25 mouse cellular contexts compared by ENCODE assay signal in genomic region chr12:111603871-111604270, GRCm38 (mm10). TPM values are rescaled to one million over a fixed set of nuclear protein-coding genes. Genes with fewer than 3 reads are reported as not detected.
DNase-seq lines count a peak whose midpoint lies in the region; ATAC-seq and TF ChIP-seq lines count a peak whose summit lies in the region.
"Had no signal": no experiment of that assay in that cellular context is flagged by ENCODE, and none has a peak within 500 bp of the region (broad histone marks: within the 10 kb centered on the region; RNA-seq: fewer than 3 reads in every experiment).

No protein-coding gene starts in this region.

- no peak overlapping the region for H3K4me3 ChIP-seq in kidney, adult 2 months (ENCODE audit: insufficient read depth, low read depth, low read length)
- no peak overlapping the region for H3K4me3 ChIP-seq in kidney, embryonic 14.5 days (ENCODE audit: low read length)
- H3K4me3 ChIP-seq in liver, embryonic 16.5 days (ENCODE audit: low read depth, low read length): no peak overlapping the region
- H3K4me3 ChIP-seq: embryonic facial prominence, embryonic 10.5 days; embryonic facial prominence, embryonic 13.5 days; erythroblast, embryonic 14.5 days; forebrain, embryonic 12.5 days; forebrain, embryonic 15.5 days; heart, adult 2 months; heart, embryonic 10.5 days; hindbrain, embryonic 12.5 days had no signal

- H3K4me1 ChIP-seq in kidney, adult 2 months (ENCODE audit: control insufficient read depth, insufficient read depth, low read length): peaks cover 5% of the 10 kb centered on the region; the same call in 1 of the 2 replicates
- H3K4me1 ChIP-seq in kidney, embryonic 14.5 days (ENCODE audit: control insufficient read depth, insufficient read depth, low read length): no peaks in the 10 kb centered on the region
- peaks cover 4% of the 10 kb centered on the region for H3K4me1 ChIP-seq in liver, embryonic 16.5 days (ENCODE audit: control insufficient read depth, low read depth, low read length)
- H3K4me1 ChIP-seq: embryonic facial prominence, embryonic 10.5 days; embryonic facial prominence, embryonic 13.5 days; heart, embryonic 10.5 days; hindbrain, embryonic 12.5 days had no signal

- peak; percentile 75 for DNase-seq in kidney, adult 2 months
- peak; percentile 36 for DNase-seq in kidney, postnatal 14 days
- DNase-seq in kidney, postnatal 4 days: no peak
- DNase-seq in liver: no peak
- DNase-seq in yolk sac, embryonic 10.5 days (ENCODE audit: low spot score): peak; percentile 11
- no peak for DNase-seq in B cell, adult 2 months
- DNase-seq: adrenal gland, adult 8-10 months; adrenal gland, postnatal 25 days; cerebellum, adult 11-12 months; cerebellum, adult 8-10 months; cerebellum, postnatal 10 days; cerebellum, postnatal 36 days; embryo, embryonic 11 days; gastrocnemius, postnatal 25 days; heart, adult 2 months had no signal

- TF ChIP-seq CTCF in kidney, adult 2 months (conservative IDR thresholded peaks at IDR 0.05; ENCODE audit: insufficient read depth, insufficient read length, low read depth, low read length): no peak

- H3K9me3 ChIP-seq in kidney, embryonic 14.5 days (ENCODE audit: control insufficient read depth, low read length): no peaks in the 10 kb centered on the region
- no peaks in the 10 kb centered on the region for H3K9me3 ChIP-seq in liver, embryonic 16.5 days (replicated peaks; ENCODE audit: control insufficient read depth, low read length)
- H3K9me3 ChIP-seq: embryonic facial prominence, embryonic 10.5 days; embryonic facial prominence, embryonic 13.5 days; forebrain, embryonic 12.5 days; forebrain, embryonic 15.5 days; heart, embryonic 10.5 days; hindbrain, embryonic 12.5 days had no signal

- no peak for TF ChIP-seq POLR2A in kidney, adult 2 months (IDR thresholded peaks at IDR 0.05; ENCODE audit: low read depth, low read length)

- H3K4me2 ChIP-seq in kidney, embryonic 14.5 days (replicated peaks; ENCODE audit: low read depth, low read length): no peak overlapping the region
- H3K4me2 ChIP-seq in liver, embryonic 16.5 days (ENCODE audit: low read depth, low read length): no peak overlapping the region
- H3K4me2 ChIP-seq: embryonic facial prominence, embryonic 13.5 days; forebrain, embryonic 12.5 days; forebrain, embryonic 15.5 days; hindbrain, embryonic 12.5 days had no signal

- H3K9ac ChIP-seq in kidney, embryonic 14.5 days (ENCODE audit: low read depth, low read length): no peak overlapping the region
- H3K9ac ChIP-seq in liver, embryonic 16.5 days (ENCODE audit: low read depth, low read length): no peak overlapping the region
- H3K9ac ChIP-seq: embryonic facial prominence, embryonic 13.5 days; forebrain, embryonic 12.5 days; forebrain, embryonic 15.5 days; hindbrain, embryonic 12.5 days had no signal

- no peaks in the 10 kb centered on the region for H3K27me3 ChIP-seq in kidney, adult 2 months (replicated peaks; ENCODE audit: control insufficient read depth, insufficient read depth, low read length)
- H3K27me3 ChIP-seq in kidney, embryonic 14.5 days (ENCODE audit: control insufficient read depth, insufficient read depth, low read length): no peaks in the 10 kb centered on the region
- no peaks in the 10 kb centered on the region for H3K27me3 ChIP-seq in liver, embryonic 16.5 days (ENCODE audit: control insufficient read depth, insufficient read depth, low read depth, low read length)
- H3K27me3 ChIP-seq: embryonic facial prominence, embryonic 13.5 days; forebrain, embryonic 12.5 days; forebrain, embryonic 15.5 days; hindbrain, embryonic 12.5 days had no signal

- ATAC-seq in kidney, embryonic 14.5 days (ENCODE audit: low FRiP score, low TSS enrichment): no peak
- 0 out of 2 replicates have a peak, but pooled peaks have one; percentile 47 for ATAC-seq in liver, embryonic 16.5 days (ENCODE audit: low read depth)
- ATAC-seq: activated CD4-positive, CD25-positive, alpha-beta regulatory T cell, adult 4 months; forebrain, embryonic 15.5 days had no signal

- 62% methylated on average over 3 of the region's 3 CpGs for WGBS in kidney, adult 2 months
- WGBS in kidney, embryonic 14.5 days: 85% methylated on average over 3 of the region's 3 CpGs
- 82% methylated on average over 3 of the region's 3 CpGs for WGBS in liver, embryonic 16.5 days (ENCODE audit: insufficient replicate concordance)

- peak overlapping the region; percentile 87 for H3K27ac ChIP-seq in kidney, adult 2 months (ENCODE audit: insufficient read depth, low read depth, low read length)
- H3K27ac ChIP-seq in kidney, embryonic 14.5 days (ENCODE audit: low read depth, low read length): no peak overlapping the region
- H3K27ac ChIP-seq in liver, embryonic 16.5 days (ENCODE audit: low read length): no peak overlapping the region
- H3K27ac ChIP-seq: embryonic facial prominence, embryonic 10.5 days; embryonic facial prominence, embryonic 13.5 days; forebrain, embryonic 12.5 days; forebrain, embryonic 15.5 days; heart, adult 2 months; heart, embryonic 10.5 days; hindbrain, embryonic 12.5 days had no signal

- peaks cover 2% of the 10 kb centered on the region; the same call in 1 of the 2 replicates for H3K36me3 ChIP-seq in kidney, adult 2 months (ENCODE audit: control insufficient read depth, insufficient read depth, low read length)
- peaks cover 36% of the 10 kb centered on the region for H3K36me3 ChIP-seq in kidney, embryonic 14.5 days (ENCODE audit: control insufficient read depth, insufficient read depth, low read length)
- H3K36me3 ChIP-seq in liver, embryonic 16.5 days (ENCODE audit: control insufficient read depth, insufficient read depth): peaks cover 8% of the 10 kb centered on the region

RNA-seq across cellular contexts. Expression of gene Mark3, which starts 29.5 kb away (rescaled TPM):
- 33.7 and 37.4 TPM in 2 replicates for polyA plus RNA-seq in kidney, adult 2 months (2012; rRNA removed)
- 61.5 and 73.6 TPM in 2 replicates for polyA plus RNA-seq in kidney, embryonic 14.5 days (2014; fragmentation: Nextera tagmentation; extraction: Ambion mirVana)
- 7.0 and 9.2 TPM in 2 replicates for polyA plus RNA-seq in liver, embryonic 16.5 days (2015; fragmentation: Nextera tagmentation; extraction: Ambion mirVana)

Comparison
In these comparisons a context has a peak if more than half of its experiments do, and no peak if none do; other contexts are left out.
1. DNase-seq: peak in kidney, adult 2 months (single experiment), kidney, postnatal 14 days (single experiment) and yolk sac, embryonic 10.5 days (single experiment); none in kidney, postnatal 4 days (0 of 2), liver (single experiment) and B cell, adult 2 months (0 of 2).